Mouse (Mus musculus) erythroblast, embryonic 14.5 days (primary cell): ENCODE data around the gene Slc31a2. TPM values are rescaled to one million over a fixed set of nuclear protein-coding genes. Genes with fewer than 3 reads are reported as not detected.

ENCODE experiments used
- H3K27me3 ChIP-seq: 2 replicates; pipeline ENCODE4 v1.6.1; 2012; ENCODE audit warnings: inconsistent platforms; ENCODE audit not compliant: control insufficient read depth
- H3K36me3 ChIP-seq: 2 replicates; pipeline ENCODE4 v1.6.1; 2012; ENCODE audit warnings: mild to moderate bottlenecking, inconsistent platforms; ENCODE audit not compliant: control insufficient read depth
- H3K4me1 ChIP-seq: 2 replicates; pipeline ENCODE4 v1.6.1; 2012; ENCODE audit warnings: inconsistent platforms; ENCODE audit not compliant: control insufficient read depth
- H3K4me3 ChIP-seq: replicated peaks from 2 replicates; pipeline ENCODE3; 2012; ENCODE audit warnings: moderate library complexity, mild to moderate bottlenecking, inconsistent platforms
- H3K9me3 ChIP-seq: 2 replicates; pipeline ENCODE4 v1.6.1; 2012; ENCODE audit warnings: low read length, inconsistent platforms, mixed read lengths; ENCODE audit not compliant: control insufficient read depth
- GATA1 ChIP-seq: IDR thresholded peaks from 2 replicates; pipeline ENCODE4 v1.6.1; 2012; ENCODE audit warnings: low read length, inconsistent platforms, mixed read lengths
- TAL1 ChIP-seq: IDR thresholded peaks from 3 replicates; pipeline ENCODE4 v1.6.1; 2012; ENCODE audit warnings: low read length, inconsistent platforms, mixed read lengths
- polyA plus RNA-seq: library from polyadenylated mRNA; stranded (reverse); fragments of >175 nt; gene quantifications from 2 replicates; pipeline ENCODE4 v1.2.3, GENCODE M21; 2012

Slc31a2 gene
- polyA plus RNA-seq, 1 experiment = not detected

GRCm38 (mm10) chr4:62328941-62329660 lies 66.7 kb downstream of the Slc31a2 start:
- H3K27me3 ChIP-seq = no peaks in the 10 kb centered on the region
- no peak overlapping the region for H3K4me3 ChIP-seq
- TF ChIP-seq GATA1 (no peak), TAL1 (no peak)
- H3K4me1 ChIP-seq = peaks cover 8% of the 10 kb centered on the region; the same call in 1 of the 2 replicates
- peaks cover 92% of the 10 kb centered on the region for H3K36me3 ChIP-seq
- no peaks in the 10 kb centered on the region for H3K9me3 ChIP-seq

GRCm38 (mm10) chr4:62331977-62332376 lies 69.6 kb downstream of the Slc31a2 start:
- H3K4me3 ChIP-seq = no peak overlapping the region
- peaks cover 89% of the 10 kb centered on the region for H3K36me3 ChIP-seq
- no peak for TF ChIP-seq TAL1
- TF ChIP-seq GATA1 = no peak
- H3K4me1 ChIP-seq = peaks cover 8% of the 10 kb centered on the region; the same call in 1 of the 2 replicates
- no peaks in the 10 kb centered on the region for H3K27me3 ChIP-seq
- no peaks in the 10 kb centered on the region for H3K9me3 ChIP-seq

- Histone ChIP-seq H3K27me3 (no peaks in the 10 kb centered on the region), H3K36me3 (peaks cover 88% of the 10 kb centered on the region), H3K9me3 (no peaks in the 10 kb centered on the region), H3K4me3 (no peak overlapping the region), H3K4me1 (no peaks in the 10 kb centered on the region)
- TF ChIP-seq GATA1 = no peak
- TF ChIP-seq TAL1 = no peak
Measured at GRCm38 (mm10) chr4:62338536-62338935, 76.2 kb downstream of the Slc31a2 start.

- no peaks in the 10 kb centered on the region for H3K27me3 ChIP-seq
- peaks cover 81% of the 10 kb centered on the region for H3K36me3 ChIP-seq
- H3K4me3 ChIP-seq = no peak overlapping the region
- TF ChIP-seq GATA1 (no peak), TAL1 (no peak)
- peaks cover 2% of the 10 kb centered on the region; the same call in 1 of the 2 replicates for H3K9me3 ChIP-seq
- H3K4me1 ChIP-seq = no peaks in the 10 kb centered on the region
Measured at GRCm38 (mm10) chr4:62344000-62344399, 81.6 kb downstream of the Slc31a2 start.

- TF ChIP-seq TAL1 = no peak
- no peak for TF ChIP-seq GATA1
- Histone ChIP-seq H3K9me3 (peaks cover 2% of the 10 kb centered on the region; the same call in 1 of the 2 replicates), H3K36me3 (peaks cover 79% of the 10 kb centered on the region)
Measured at GRCm38 (mm10) chr4:62345827-62346226, 83.5 kb downstream of the Slc31a2 start.

GRCm38 (mm10) chr4:62347605-62348328 lies 85.4 kb downstream of the Slc31a2 start:
- peaks cover 80% of the 10 kb centered on the region for H3K36me3 ChIP-seq
- no peaks in the 10 kb centered on the region for H3K27me3 ChIP-seq
- no peaks in the 10 kb centered on the region for H3K4me1 ChIP-seq
- peaks cover 2% of the 10 kb centered on the region; the same call in 1 of the 2 replicates for H3K9me3 ChIP-seq
- no peak overlapping the region for H3K4me3 ChIP-seq
- TF ChIP-seq GATA1 (no peak), TAL1 (no peak)

More at GRCm38 (mm10) chr4:62345827-62346226, 83.5 kb downstream of the Slc31a2 start:
- no peaks in the 10 kb centered on the region for H3K4me1 ChIP-seq
- H3K27me3 ChIP-seq = no peaks in the 10 kb centered on the region
- no peak overlapping the region for H3K4me3 ChIP-seq

Other genes starting within 250 kb of the Slc31a2 start
- gene Mup20, start 208.4 kb upstream of the Slc31a2 start, polyA plus RNA-seq = not detected in 2 replicates
- gene Mup3, start 175.2 kb upstream of the Slc31a2 start, polyA plus RNA-seq = not detected in 2 replicates
- not detected in 2 replicates for gene Mup21, start 111.7 kb upstream of the Slc31a2 start, polyA plus RNA-seq
- gene Zfp37, start 31.5 kb upstream of the Slc31a2 start, polyA plus RNA-seq = not detected in 2 replicates
- gene Fkbp15, start 98.0 kb downstream of the Slc31a2 start, polyA plus RNA-seq = 1.4 TPM in 2 replicates
- gene Slc31a1, start 98.2 kb downstream of the Slc31a2 start, polyA plus RNA-seq = 0.09 and 0.15 TPM in 2 replicates
- 1.4 and 2.1 TPM in 2 replicates for gene Cdc26, start 146.1 kb downstream of the Slc31a2 start, polyA plus RNA-seq
- gene Prpf4, start 146.2 kb downstream of the Slc31a2 start, polyA plus RNA-seq = 0.17 TPM in 2 replicates
- not detected in 2 replicates for gene Rnf183, start 172.7 kb downstream of the Slc31a2 start, polyA plus RNA-seq
- not detected in 2 replicates for gene Wdr31, start 208.3 kb downstream of the Slc31a2 start, polyA plus RNA-seq
- gene Bspry, start 217.5 kb downstream of the Slc31a2 start, polyA plus RNA-seq = 0.03 TPM in 1 of 2 replicates, not detected in the other
- 0.29 and 0.59 TPM in 2 replicates for gene Hdhd3, start 240.9 kb downstream of the Slc31a2 start, polyA plus RNA-seq